Mouse (Mus musculus) intestine, postnatal 0 days (tissue): ENCODE results near the gene Nrg3. TPM values are rescaled to one million over a fixed set of nuclear protein-coding genes. Genes with fewer than 3 reads are reported as not detected.

Experiments
- ATAC-seq: fragments of 200-750 bp; cut with Nextera tagmentation; 2 replicates; pipeline ENCODE4 v1.8.0; 2017; ENCODE audit warnings: mild to moderate bottlenecking, moderate TSS enrichment, moderate library complexity
- H3K27ac ChIP-seq: fragments of 300-500 bp; sonication (generic); 2 replicates; pipeline ENCODE4 v1.5.1; 2014; ENCODE audit warnings: mild to moderate bottlenecking, low read depth, low read length, moderate library complexity
- H3K27me3 ChIP-seq: fragments of 300-500 bp; sonication (generic); replicated peaks from 2 replicates; pipeline ENCODE4 v1.6.1; 2014; ENCODE audit warnings: low read length, mixed read lengths; ENCODE audit not compliant: control insufficient read depth, insufficient read depth
- H3K36me3 ChIP-seq: fragments of 300-500 bp; sonication (generic); 2 replicates; pipeline ENCODE4 v1.6.1; 2014; ENCODE audit warnings: mild to moderate bottlenecking, moderate library complexity; ENCODE audit not compliant: control insufficient read depth, insufficient read depth
- H3K4me1 ChIP-seq: fragments of 300-500 bp; sonication (generic); replicated peaks from 2 replicates; pipeline ENCODE4 v1.6.1; 2014; ENCODE audit warnings: antibody characterized with exemption, low read length, mixed read lengths; ENCODE audit not compliant: control insufficient read depth, insufficient read depth
- H3K4me2 ChIP-seq: fragments of 300-500 bp; sonication (generic); replicated peaks from 2 replicates; pipeline ENCODE4 v1.6.1; 2014; ENCODE audit warnings: low read depth, mild to moderate bottlenecking, moderate library complexity
- H3K4me3 ChIP-seq: fragments of 300-500 bp; sonication (generic); 2 replicates; pipeline ENCODE4 v1.5.1; 2014; ENCODE audit warnings: low read depth, low read length
- H3K9ac ChIP-seq: fragments of 300-500 bp; sonication (generic); 2 replicates; pipeline ENCODE4 v1.6.1; 2014; ENCODE audit warnings: mild to moderate bottlenecking, low read depth, low read length
- H3K9me3 ChIP-seq: fragments of 300-500 bp; sonication (generic); 2 replicates; pipeline ENCODE4 v1.6.1; 2016; ENCODE audit warnings: mixed run types; ENCODE audit not compliant: control insufficient read depth
- CTCF ChIP-seq: sonication (generic); IDR thresholded peaks from 2 replicates; pipeline ENCODE4 v1.5.1; 2016; ENCODE audit warnings: low read depth, mild to moderate bottlenecking, control low read depth, antibody characterized with exemption, moderate library complexity
- WGBS: fragments of 180-500 bp; shearing (Covaris S2); extraction: QIAGEN DNeasy Blood & Tissue Kit; methylation state at CpG from one replicate; pipeline ENCODE4 v1.1.7; 2014; 5-methylcytosine and 5-hydroxymethylcytosine counted together
- polyA plus RNA-seq: library from polyadenylated mRNA; unstranded; fragments of >200 nt; fragmentation: Nextera tagmentation; extraction: Ambion mirVana; gene quantifications from 2 replicates; pipeline ENCODE4 v1.2.1, GENCODE M21; 2015

Gene Nrg3
- polyA plus RNA-seq, 1 experiment from 2014 or later = 0.09 TPM

- H3K9me3 ChIP-seq = no peaks in the 10 kb centered on the region
- H3K36me3 ChIP-seq = no peaks in the 10 kb centered on the region
- H3K4me1 ChIP-seq = no peaks in the 10 kb centered on the region
- H3K27ac ChIP-seq = no peak overlapping the region
- TF ChIP-seq CTCF = no peak
- no peak overlapping the region for H3K4me3 ChIP-seq
- H3K9ac ChIP-seq = no peak overlapping the region
- no peaks in the 10 kb centered on the region for H3K27me3 ChIP-seq
- no peak overlapping the region for H3K4me2 ChIP-seq
- no peak for ATAC-seq
These were observed 843.2 kb downstream of the Nrg3 start for GRCm38 (mm10) chr14:38629671-38630070.

GRCm38 (mm10) chr14:38628862-38629619, 843.8 kb downstream of the Nrg3 start:
- H3K27me3 ChIP-seq = no peaks in the 10 kb centered on the region
- 78% methylated on average over 2 of the region's 2 CpGs for WGBS
- no peak for ATAC-seq
- H3K27ac ChIP-seq = no peak overlapping the region
- H3K9me3 ChIP-seq = no peaks in the 10 kb centered on the region
- H3K4me2 ChIP-seq = no peak overlapping the region
- no peaks in the 10 kb centered on the region for H3K36me3 ChIP-seq
- H3K4me3 ChIP-seq = no peak overlapping the region
- H3K9ac ChIP-seq = no peak overlapping the region
- no peak for TF ChIP-seq CTCF
- no peaks in the 10 kb centered on the region for H3K4me1 ChIP-seq

GRCm38 (mm10) chr14:38616969-38617368, 855.9 kb downstream of the Nrg3 start:
- H3K27me3 ChIP-seq = no peaks in the 10 kb centered on the region
- no peak for TF ChIP-seq CTCF
- H3K4me3 ChIP-seq = no peak overlapping the region

GRCm38 (mm10) chr14:38597735-38598134, 875.2 kb downstream of the Nrg3 start:
- no peak overlapping the region for H3K4me2 ChIP-seq
- H3K36me3 ChIP-seq = no peaks in the 10 kb centered on the region
- no peaks in the 10 kb centered on the region for H3K4me1 ChIP-seq
- ATAC-seq = no peak
- no peaks in the 10 kb centered on the region for H3K27me3 ChIP-seq
- H3K9me3 ChIP-seq = no peaks in the 10 kb centered on the region
- no peak overlapping the region for H3K4me3 ChIP-seq
- no peak for TF ChIP-seq CTCF
- H3K27ac ChIP-seq = no peak overlapping the region
- no peak overlapping the region for H3K9ac ChIP-seq

More at GRCm38 (mm10) chr14:38616969-38617368, 855.9 kb downstream of the Nrg3 start:
- H3K9ac ChIP-seq = no peak overlapping the region
- ATAC-seq = no peak
- H3K27ac ChIP-seq = no peak overlapping the region
- H3K4me2 ChIP-seq = no peak overlapping the region
- H3K9me3 ChIP-seq = no peaks in the 10 kb centered on the region
- no peaks in the 10 kb centered on the region for H3K36me3 ChIP-seq
- H3K4me1 ChIP-seq = no peaks in the 10 kb centered on the region

GRCm38 (mm10) chr14:38594297-38594696, 878.6 kb downstream of the Nrg3 start:
- Histone ChIP-seq H3K27ac (no peak overlapping the region), H3K9ac (no peak overlapping the region), H3K9me3 (no peaks in the 10 kb centered on the region), H3K36me3 (no peaks in the 10 kb centered on the region), H3K4me2 (no peak overlapping the region), H3K4me1 (no peaks in the 10 kb centered on the region), H3K27me3 (no peaks in the 10 kb centered on the region), H3K4me3 (no peak overlapping the region)
- WGBS = 83% methylated on average over 1 of the region's 1 CpGs
- no peak for ATAC-seq
- no peak for TF ChIP-seq CTCF

- H3K27ac ChIP-seq = no peak overlapping the region
- no peak overlapping the region for H3K9ac ChIP-seq
- no peaks in the 10 kb centered on the region for H3K9me3 ChIP-seq
- ATAC-seq = no peak
- H3K4me3 ChIP-seq = no peak overlapping the region
- H3K27me3 ChIP-seq = no peaks in the 10 kb centered on the region
- H3K36me3 ChIP-seq = no peaks in the 10 kb centered on the region
- 89% methylated on average over 3 of the region's 3 CpGs for WGBS
- TF ChIP-seq CTCF = no peak
- H3K4me2 ChIP-seq = no peak overlapping the region
- no peaks in the 10 kb centered on the region for H3K4me1 ChIP-seq
These were observed 896.1 kb downstream of the Nrg3 start for GRCm38 (mm10) chr14:38576796-38577195.

- no peak for ATAC-seq
- Histone ChIP-seq H3K4me1 (no peaks in the 10 kb centered on the region), H3K27me3 (no peaks in the 10 kb centered on the region), H3K4me2 (no peak overlapping the region), H3K4me3 (no peak overlapping the region), H3K9ac (no peak overlapping the region), H3K27ac (no peak overlapping the region), H3K36me3 (no peaks in the 10 kb centered on the region), H3K9me3 (no peaks in the 10 kb centered on the region)
- no peak for TF ChIP-seq CTCF
- WGBS = 69% methylated on average over 1 of the region's 1 CpGs
These were observed 904.7 kb downstream of the Nrg3 start for GRCm38 (mm10) chr14:38568184-38568583.
